Mouse (Mus musculus) liver, postnatal 0 days (tissue): ENCODE data around the gene Dnaja2. TPM values are rescaled to one million over a fixed set of nuclear protein-coding genes. Genes with fewer than 3 reads are reported as not detected.

ENCODE experiments used
- ATAC-seq: fragments of 200-750 bp; cut with Nextera tagmentation; 2 replicates; pipeline ENCODE4 v1.8.0; 2017; ENCODE audit warnings: mild to moderate bottlenecking, moderate library complexity
- DNase-seq: peaks from one replicate; pipeline ENCODE4 v3.0.0-alpha.2; 2016
- H3K27ac ChIP-seq: fragments of 300-500 bp; sonication (generic); 2 replicates; pipeline ENCODE4 v1.5.1; 2014; ENCODE audit warnings: antibody characterized with exemption, moderate library complexity, mild to moderate bottlenecking, low read depth
- H3K27me3 ChIP-seq: fragments of 300-500 bp; sonication (generic); 2 replicates; pipeline ENCODE4 v1.6.1; 2014; ENCODE audit warnings: low read length, control low read depth, mixed read lengths; ENCODE audit not compliant: insufficient read depth
- H3K36me3 ChIP-seq: fragments of 300-500 bp; sonication (generic); replicated peaks from 2 replicates; pipeline ENCODE4 v1.6.1; 2014; ENCODE audit warnings: mild to moderate bottlenecking, control low read depth, low read length, moderate library complexity, mixed read lengths; ENCODE audit not compliant: insufficient read depth
- H3K4me1 ChIP-seq: fragments of 300-500 bp; sonication (generic); 2 replicates; pipeline ENCODE4 v1.6.1; 2014; ENCODE audit warnings: antibody characterized with exemption, mild to moderate bottlenecking, control low read depth; ENCODE audit not compliant: insufficient read depth
- H3K4me2 ChIP-seq: fragments of 300-500 bp; sonication (generic); 2 replicates; pipeline ENCODE4 v1.6.1; 2014; ENCODE audit warnings: low read depth, mild to moderate bottlenecking, low read length, moderate library complexity, mixed read lengths
- H3K4me3 ChIP-seq: fragments of 300-500 bp; sonication (generic); 2 replicates; pipeline ENCODE4 v1.5.1; 2014; ENCODE audit warnings: low read depth, low read length
- H3K9ac ChIP-seq: fragments of 300-500 bp; sonication (generic); replicated peaks from 2 replicates; pipeline ENCODE4 v1.6.1; 2014; ENCODE audit warnings: mild to moderate bottlenecking, moderate library complexity
- H3K9me3 ChIP-seq: fragments of 300-500 bp; sonication (generic); 2 replicates; pipeline ENCODE4 v1.6.1; 2016; ENCODE audit warnings: mild to moderate bottlenecking, control low read depth, low read length, mixed read lengths
- CTCF ChIP-seq: sonication (generic); IDR thresholded peaks from 2 replicates; pipeline ENCODE4 v1.5.1; 2016; ENCODE audit warnings: antibody characterized with exemption, low read depth
- EP300 ChIP-seq: IDR thresholded peaks from 2 replicates; pipeline ENCODE4 v1.6.1; 2016; ENCODE audit warnings: antibody characterized with exemption, low read depth, mild to moderate bottlenecking
- WGBS: fragments of 180-500 bp; shearing (Covaris S2); extraction: QIAGEN DNeasy Blood & Tissue Kit; methylation state at CpG from one replicate; pipeline ENCODE4 v1.1.7; 2014; ENCODE audit not compliant: insufficient replicate concordance; 5-methylcytosine and 5-hydroxymethylcytosine counted together
- polyA plus RNA-seq: library from polyadenylated mRNA; unstranded; fragments of >200 nt; fragmentation: Nextera tagmentation; extraction: Ambion mirVana; gene quantifications from 2 replicates; pipeline ENCODE4 v1.2.1, GENCODE M21; 2015

Dnaja2 gene
- polyA plus RNA-seq, 1 experiment from 2014 or later = 89.2 TPM

- ATAC-seq (no peak), DNase-seq (no peak)
- no peaks in the 10 kb centered on the region for H3K36me3 ChIP-seq
- H3K9ac ChIP-seq = no peak overlapping the region
- no peak for TF ChIP-seq EP300
- TF ChIP-seq CTCF = no peak
- H3K9me3 ChIP-seq = no peaks in the 10 kb centered on the region
- WGBS = 56% methylated on average over 8 of the region's 8 CpGs
- H3K4me1 ChIP-seq = 0 out of 2 replicates have a peak, but pooled peaks cover 2% of the 10 kb centered on the region
- H3K4me3 ChIP-seq = no peak overlapping the region
- H3K4me2 ChIP-seq = no peak overlapping the region
- no peak overlapping the region for H3K27ac ChIP-seq
- H3K27me3 ChIP-seq = no peaks in the 10 kb centered on the region
Observed at GRCm38 (mm10) chr8:85597413-85598191, 42.5 kb upstream of the Dnaja2 start.

- Histone ChIP-seq H3K4me1 (0 out of 2 replicates have a peak, but pooled peaks cover 2% of the 10 kb centered on the region), H3K9me3 (no peaks in the 10 kb centered on the region), H3K9ac (no peak overlapping the region), H3K4me2 (peak overlapping the region; percentile 7; the same call in 1 of the 2 replicates), H3K4me3 (no peak overlapping the region), H3K27ac (no peak overlapping the region), H3K36me3 (no peaks in the 10 kb centered on the region), H3K27me3 (no peaks in the 10 kb centered on the region)
- WGBS = 46% methylated on average over 6 of the region's 6 CpGs
- peak; percentile 64 for DNase-seq
- ATAC-seq = peak; percentile 88
- TF ChIP-seq CTCF (no peak), EP300 (no peak)
Observed at GRCm38 (mm10) chr8:85595391-85595790, 40.2 kb upstream of the Dnaja2 start.

- H3K9ac ChIP-seq = no peak overlapping the region
- peak overlapping the region; percentile 7; the same call in 1 of the 2 replicates for H3K4me2 ChIP-seq
- ATAC-seq (peak; percentile 69), DNase-seq (peak; percentile 20)
- H3K27ac ChIP-seq = no peak overlapping the region
- H3K27me3 ChIP-seq = no peaks in the 10 kb centered on the region
- TF ChIP-seq EP300 (no peak), CTCF (no peak)
- WGBS = 40% methylated on average over 3 of the region's 3 CpGs
- H3K9me3 ChIP-seq = no peaks in the 10 kb centered on the region
- H3K4me1 ChIP-seq = 0 out of 2 replicates have a peak, but pooled peaks cover 2% of the 10 kb centered on the region
- no peaks in the 10 kb centered on the region for H3K36me3 ChIP-seq
- H3K4me3 ChIP-seq = no peak overlapping the region
Observed at GRCm38 (mm10) chr8:85594983-85595382, 39.8 kb upstream of the Dnaja2 start.

GRCm38 (mm10) chr8:85593324-85593723 lies 38.2 kb upstream of the Dnaja2 start:
- Histone ChIP-seq H3K4me2 (no peak overlapping the region), H3K4me3 (no peak overlapping the region), H3K36me3 (no peaks in the 10 kb centered on the region), H3K9ac (no peak overlapping the region), H3K4me1 (0 out of 2 replicates have a peak, but pooled peaks cover 2% of the 10 kb centered on the region), H3K27me3 (no peaks in the 10 kb centered on the region), H3K27ac (no peak overlapping the region), H3K9me3 (no peaks in the 10 kb centered on the region)
- TF ChIP-seq CTCF = no peak
- no peak for TF ChIP-seq EP300
- WGBS = 67% methylated on average over 3 of the region's 3 CpGs
- DNase-seq (no peak), ATAC-seq (no peak)

GRCm38 (mm10) chr8:85591532-85591931 lies 36.4 kb upstream of the Dnaja2 start:
- 0 out of 2 replicates have a peak, but pooled peaks cover 2% of the 10 kb centered on the region for H3K4me1 ChIP-seq
- DNase-seq (no peak), ATAC-seq (no peak)
- 48% methylated on average over 1 of the region's 1 CpGs for WGBS
- H3K4me3 ChIP-seq = no peak overlapping the region
- no peaks in the 10 kb centered on the region for H3K9me3 ChIP-seq
- H3K36me3 ChIP-seq = no peaks in the 10 kb centered on the region
- H3K4me2 ChIP-seq = no peak overlapping the region
- no peak overlapping the region for H3K27ac ChIP-seq
- TF ChIP-seq EP300 = no peak
- no peak for TF ChIP-seq CTCF
- no peaks in the 10 kb centered on the region for H3K27me3 ChIP-seq
- no peak overlapping the region for H3K9ac ChIP-seq

GRCm38 (mm10) chr8:85590258-85590657 lies 35.1 kb upstream of the Dnaja2 start:
- H3K27ac ChIP-seq = no peak overlapping the region
- H3K9me3 ChIP-seq = no peaks in the 10 kb centered on the region
- no peaks in the 10 kb centered on the region for H3K27me3 ChIP-seq
- no peak overlapping the region for H3K4me2 ChIP-seq
- DNase-seq (no peak), ATAC-seq (no peak)
- 78% methylated on average over 1 of the region's 1 CpGs for WGBS
- no peak overlapping the region for H3K4me3 ChIP-seq
- H3K36me3 ChIP-seq = no peaks in the 10 kb centered on the region
- 0 out of 2 replicates have a peak, but pooled peaks cover 2% of the 10 kb centered on the region for H3K4me1 ChIP-seq
- H3K9ac ChIP-seq = no peak overlapping the region
- TF ChIP-seq CTCF (no peak), EP300 (no peak)
